Mouse (Mus musculus) limb, embryonic 11.5 days (tissue): ENCODE results near the gene Gsto2. TPM values are rescaled to one million over a fixed set of nuclear protein-coding genes. Genes with fewer than 3 reads are reported as not detected.

ENCODE experiments used
- ATAC-seq: fragments of 200-750 bp; cut with Nextera tagmentation; 2 replicates; pipeline ENCODE4 v1.8.0; 2017; ENCODE audit warnings: low read depth; ENCODE audit not compliant: insufficient number of reproducible peaks, low FRiP score, low TSS enrichment
- DNase-seq: peaks from one replicate; pipeline ENCODE4 v3.0.0-alpha.2; 2015; ENCODE audit warnings: low spot score
- H3K27ac ChIP-seq: fragments of 300-500 bp; sonication (generic); replicated peaks from 2 replicates; pipeline ENCODE4 v1.5.1; 2014; ENCODE audit warnings: low read depth, mild to moderate bottlenecking, low read length
- H3K27me3 ChIP-seq: fragments of 300-500 bp; sonication (generic); 2 replicates; pipeline ENCODE4 v1.6.1; 2014; ENCODE audit warnings: mild to moderate bottlenecking, low read length, mixed read lengths; ENCODE audit not compliant: control insufficient read depth, insufficient read depth
- H3K36me3 ChIP-seq: fragments of 300-500 bp; sonication (generic); 2 replicates; pipeline ENCODE4 v1.6.1; 2014; ENCODE audit warnings: mild to moderate bottlenecking, low read length, moderate library complexity, mixed read lengths; ENCODE audit not compliant: control insufficient read depth, insufficient read depth
- H3K4me1 ChIP-seq: fragments of 300-500 bp; sonication (generic); 2 replicates; pipeline ENCODE4 v1.6.1; 2014; ENCODE audit warnings: low read length, mixed read lengths; ENCODE audit not compliant: control insufficient read depth, insufficient read depth
- H3K4me2 ChIP-seq: fragments of 300-500 bp; sonication (generic); 2 replicates; pipeline ENCODE4 v1.6.1; 2014; ENCODE audit warnings: low read depth, mild to moderate bottlenecking, moderate library complexity; ENCODE audit not compliant: severe bottlenecking
- H3K4me3 ChIP-seq: fragments of 300-500 bp; sonication (generic); 2 replicates; pipeline ENCODE4 v1.5.1; 2014; ENCODE audit warnings: low read depth, low read length
- H3K9ac ChIP-seq: fragments of 300-500 bp; sonication (generic); 2 replicates; pipeline ENCODE4 v1.6.1; 2014; ENCODE audit warnings: mild to moderate bottlenecking, low read length
- H3K9me3 ChIP-seq: fragments of 300-500 bp; sonication (generic); 2 replicates; pipeline ENCODE4 v1.6.1; 2016; ENCODE audit warnings: low read length; ENCODE audit not compliant: control insufficient read depth
- WGBS: fragments of 180-500 bp; shearing (Covaris S2); extraction: QIAGEN DNeasy Blood & Tissue Kit; methylation state at CpG from one replicate; pipeline ENCODE4 v1.1.7; 2014; 5-methylcytosine and 5-hydroxymethylcytosine counted together
- polyA plus RNA-seq: library from polyadenylated mRNA; unstranded; fragments of >200 nt; fragmentation: Nextera tagmentation; extraction: Ambion mirVana; gene quantifications from 2 replicates; pipeline ENCODE4 v1.2.1, GENCODE M21; 2014

Gsto2 gene
- polyA plus RNA-seq, 1 experiment from 2014 or later = 1.1 TPM

GRCm38 (mm10) chr19:47853053-47853452, 12.3 kb upstream of the Gsto2 start:
- no peak for DNase-seq
- Histone ChIP-seq H3K27me3 (no peaks in the 10 kb centered on the region), H3K4me1 (peaks cover 3% of the 10 kb centered on the region; the same call in 1 of the 2 replicates), H3K4me2 (no peak overlapping the region), H3K9me3 (no peaks in the 10 kb centered on the region), H3K36me3 (no peaks in the 10 kb centered on the region), H3K27ac (no peak overlapping the region), H3K9ac (no peak overlapping the region), H3K4me3 (no peak overlapping the region)
- 73% methylated on average over 3 of the region's 3 CpGs for WGBS
- ATAC-seq = no peak

- H3K27me3 ChIP-seq = no peaks in the 10 kb centered on the region
- ATAC-seq (peak; percentile 93), DNase-seq (peak; percentile 55)
- H3K4me1 ChIP-seq = peaks cover 3% of the 10 kb centered on the region; the same call in 1 of the 2 replicates
- H3K36me3 ChIP-seq = no peaks in the 10 kb centered on the region
- H3K4me3 ChIP-seq = peak overlapping the region; percentile 69
- WGBS = 5% methylated on average over 13 of the region's 13 CpGs
- H3K27ac ChIP-seq = peak overlapping the region; percentile 84
- peak overlapping the region; percentile 76; the same call in 1 of the 2 replicates for H3K9ac ChIP-seq
- H3K4me2 ChIP-seq = peak overlapping the region; percentile 85
- no peaks in the 10 kb centered on the region for H3K9me3 ChIP-seq
Measured at GRCm38 (mm10) chr19:47853951-47854795, 11.2 kb upstream of the Gsto2 start.

GRCm38 (mm10) chr19:47854796-47855783, 10.2 kb upstream of the Gsto2 start, which contains the start of gene Gsto1:
Gene Gsto1 (plus strand): TSS chr19:47854970.
- WGBS = under 1% methylated on average over 60 of the region's 60 CpGs
- DNase-seq (peak; percentile 95), ATAC-seq (peak; percentile 95)
- Histone ChIP-seq H3K9ac (peak within 1 kb of the TSS; percentile 76), H3K27me3 (no peaks in the 10 kb centered on the region), H3K4me1 (peaks cover 3% of the 10 kb centered on the region; the same call in 1 of the 2 replicates), H3K36me3 (0 out of 2 replicates have a peak, but pooled peaks cover 2% of the 10 kb centered on the region), H3K4me2 (peak within 1 kb of the TSS; percentile 85), H3K4me3 (peak within 1 kb of the TSS; percentile 69), H3K9me3 (no peaks in the 10 kb centered on the region), H3K27ac (peak within 1 kb of the TSS; percentile 84)

GRCm38 (mm10) chr19:47857957-47858942, 7.1 kb upstream of the Gsto2 start:
- H3K36me3 ChIP-seq = peaks cover 8% of the 10 kb centered on the region; the same call in 1 of the 2 replicates
- H3K27me3 ChIP-seq = no peaks in the 10 kb centered on the region
- ATAC-seq (no peak), DNase-seq (no peak)
- peaks cover 3% of the 10 kb centered on the region; the same call in 1 of the 2 replicates for H3K4me1 ChIP-seq
- no peak overlapping the region for H3K4me3 ChIP-seq
- H3K4me2 ChIP-seq = no peak overlapping the region
- no peak overlapping the region for H3K27ac ChIP-seq
- 87% methylated on average over 18 of the region's 18 CpGs for WGBS
- no peaks in the 10 kb centered on the region for H3K9me3 ChIP-seq
- H3K9ac ChIP-seq = no peak overlapping the region

- 94% methylated on average over 8 of the region's 8 CpGs for WGBS
- ATAC-seq (no peak), DNase-seq (no peak)
- no peaks in the 10 kb centered on the region for H3K9me3 ChIP-seq
- no peak overlapping the region for H3K4me3 ChIP-seq
- no peak overlapping the region for H3K9ac ChIP-seq
- H3K4me1 ChIP-seq = peaks cover 3% of the 10 kb centered on the region; the same call in 1 of the 2 replicates
- no peaks in the 10 kb centered on the region for H3K27me3 ChIP-seq
- peaks cover 8% of the 10 kb centered on the region; the same call in 1 of the 2 replicates for H3K36me3 ChIP-seq
- H3K27ac ChIP-seq = no peak overlapping the region
- H3K4me2 ChIP-seq = no peak overlapping the region
Measured at GRCm38 (mm10) chr19:47859180-47859579, 6.2 kb upstream of the Gsto2 start.

- Histone ChIP-seq H3K27me3 (no peaks in the 10 kb centered on the region), H3K9me3 (no peaks in the 10 kb centered on the region), H3K36me3 (peaks cover 8% of the 10 kb centered on the region; the same call in 1 of the 2 replicates), H3K9ac (no peak overlapping the region), H3K4me3 (no peak overlapping the region), H3K4me1 (no peaks in the 10 kb centered on the region), H3K27ac (no peak overlapping the region), H3K4me2 (no peak overlapping the region)
- ATAC-seq = no peak
- DNase-seq = no peak
- WGBS = 98% methylated on average over 3 of the region's 3 CpGs
Measured at GRCm38 (mm10) chr19:47862581-47862980, 2.8 kb upstream of the Gsto2 start.

GRCm38 (mm10) chr19:47864051-47864450, 1.3 kb upstream of the Gsto2 start:
- 96% methylated on average over 9 of the region's 9 CpGs for WGBS
- ATAC-seq (no peak), DNase-seq (no peak)
- H3K27ac ChIP-seq = no peak overlapping the region
- H3K9ac ChIP-seq = no peak overlapping the region
- no peaks in the 10 kb centered on the region for H3K9me3 ChIP-seq
- no peaks in the 10 kb centered on the region for H3K27me3 ChIP-seq
- H3K4me2 ChIP-seq = no peak overlapping the region
- H3K4me3 ChIP-seq = no peak overlapping the region
- H3K4me1 ChIP-seq = no peaks in the 10 kb centered on the region; the same call in 1 of the 2 replicates
- H3K36me3 ChIP-seq = peaks cover 8% of the 10 kb centered on the region; the same call in 1 of the 2 replicates
